Mouse (Mus musculus): ENCODE measurements at regions not wholly inside any gene's neighbourhood (a gene's known extent, or its start where the extent isn't known, plus 50 kb on each side); places are given as distances from the start of the nearest gene placed in this dataset.

- TF ChIP-seq CTCF (IDR thresholded peaks at IDR 0.05; ENCODE audit: low read depth, low read length) (no peak), POLR2A (IDR thresholded peaks at IDR 0.05; ENCODE audit: insufficient read depth, low read length) (no peak)
These were observed 179.2 kb downstream of the Dad1 start for GRCm38 (mm10) chr14:54074659-54075058.
